Mouse (Mus musculus): Measurements from ENCODE around the gene Gmds. TPM values are rescaled to one million over a fixed set of nuclear protein-coding genes. Genes with fewer than 3 reads are reported as not detected.

Gmds gene
- polyA plus RNA-seq, 1 experiment = 230 TPM

GRCm38 (mm10) chr13:31956584-31956983 is 382.0 kb downstream of the Gmds start:
- 81% methylated on average over 6 of the region's 6 CpGs for WGBS
- H3K4me1 ChIP-seq (ENCODE audit: control insufficient read depth, insufficient read depth, insufficient read length, low read length) = no peaks in the 10 kb centered on the region
- H3K4me3 ChIP-seq (ENCODE audit: low read depth, low read length) = no peak overlapping the region
- TF ChIP-seq POLR2A (IDR thresholded peaks at IDR 0.05; ENCODE audit: low read depth, low read length) = no peak
- TF ChIP-seq CTCF (IDR thresholded peaks at IDR 0.05; ENCODE audit: extremely low read depth, insufficient read length, insufficient replicate concordance, low read depth, low read length) = peak; percentile 79
- no peaks in the 10 kb centered on the region for H3K27me3 ChIP-seq (ENCODE audit: control insufficient read depth, insufficient read depth, low read length)
- no peaks in the 10 kb centered on the region for H3K36me3 ChIP-seq (ENCODE audit: control insufficient read depth, insufficient read depth, low read length)
- no peak overlapping the region for H3K27ac ChIP-seq (ENCODE audit: insufficient read depth, low read depth, low read length)

- no peaks in the 10 kb centered on the region for H3K4me1 ChIP-seq (ENCODE audit: control insufficient read depth, insufficient read depth, insufficient read length, low read length)
- no peak overlapping the region for H3K27ac ChIP-seq (ENCODE audit: insufficient read depth, low read depth, low read length)
- H3K36me3 ChIP-seq (ENCODE audit: control insufficient read depth, insufficient read depth, low read length) = no peaks in the 10 kb centered on the region
- H3K27me3 ChIP-seq (ENCODE audit: control insufficient read depth, insufficient read depth, low read length) = no peaks in the 10 kb centered on the region
- 93% methylated on average over 4 of the region's 4 CpGs for WGBS
- H3K4me3 ChIP-seq (ENCODE audit: low read depth, low read length) = no peak overlapping the region
- TF ChIP-seq POLR2A (IDR thresholded peaks at IDR 0.05; ENCODE audit: low read depth, low read length) (no peak), CTCF (IDR thresholded peaks at IDR 0.05; ENCODE audit: extremely low read depth, insufficient read length, insufficient replicate concordance, low read depth, low read length) (no peak)
Observed at GRCm38 (mm10) chr13:31956112-31956511, 382.4 kb downstream of the Gmds start.

- Histone ChIP-seq H3K27ac (ENCODE audit: insufficient read depth, low read depth, low read length) (no peak overlapping the region), H3K36me3 (ENCODE audit: control insufficient read depth, insufficient read depth, low read length) (no peaks in the 10 kb centered on the region), H3K4me1 (ENCODE audit: control insufficient read depth, insufficient read depth, insufficient read length, low read length) (no peaks in the 10 kb centered on the region), H3K27me3 (ENCODE audit: control insufficient read depth, insufficient read depth, low read length) (no peaks in the 10 kb centered on the region), H3K4me3 (ENCODE audit: low read depth, low read length) (no peak overlapping the region)
- WGBS = 63% methylated on average over 7 of the region's 7 CpGs
- TF ChIP-seq CTCF (IDR thresholded peaks at IDR 0.05; ENCODE audit: extremely low read depth, insufficient read length, insufficient replicate concordance, low read depth, low read length) (no peak), POLR2A (IDR thresholded peaks at IDR 0.05; ENCODE audit: low read depth, low read length) (no peak)
Observed at GRCm38 (mm10) chr13:31955171-31955570, 383.4 kb downstream of the Gmds start.

- H3K27me3 ChIP-seq (ENCODE audit: control insufficient read depth, insufficient read depth, low read length) = no peaks in the 10 kb centered on the region
Observed at GRCm38 (mm10) chr13:31944676-31945210, 393.8 kb downstream of the Gmds start.

GRCm38 (mm10) chr13:31943482-31944275 is 394.9 kb downstream of the Gmds start:
- 54% methylated on average over 7 of the region's 7 CpGs for WGBS
- TF ChIP-seq CTCF (IDR thresholded peaks at IDR 0.05; ENCODE audit: extremely low read depth, insufficient read length, insufficient replicate concordance, low read depth, low read length) = no peak
- TF ChIP-seq POLR2A (IDR thresholded peaks at IDR 0.05; ENCODE audit: low read depth, low read length) = no peak
- Histone ChIP-seq H3K4me3 (ENCODE audit: low read depth, low read length) (no peak overlapping the region), H3K27me3 (ENCODE audit: control insufficient read depth, insufficient read depth, low read length) (no peaks in the 10 kb centered on the region), H3K27ac (ENCODE audit: insufficient read depth, low read depth, low read length) (no peak overlapping the region), H3K36me3 (ENCODE audit: control insufficient read depth, insufficient read depth, low read length) (peaks cover 4% of the 10 kb centered on the region), H3K4me1 (ENCODE audit: control insufficient read depth, insufficient read depth, insufficient read length, low read length) (no peaks in the 10 kb centered on the region)

More at GRCm38 (mm10) chr13:31944676-31945210, 393.8 kb downstream of the Gmds start:
- Histone ChIP-seq H3K4me1 (ENCODE audit: control insufficient read depth, insufficient read depth, insufficient read length, low read length) (no peaks in the 10 kb centered on the region), H3K36me3 (ENCODE audit: control insufficient read depth, insufficient read depth, low read length) (0 out of 2 replicates have a peak, but pooled peaks cover 1% of the 10 kb centered on the region), H3K27ac (ENCODE audit: insufficient read depth, low read depth, low read length) (no peak overlapping the region), H3K4me3 (ENCODE audit: low read depth, low read length) (no peak overlapping the region)
- no peak for TF ChIP-seq CTCF (IDR thresholded peaks at IDR 0.05; ENCODE audit: extremely low read depth, insufficient read length, insufficient replicate concordance, low read depth, low read length)
- no peak for TF ChIP-seq POLR2A (IDR thresholded peaks at IDR 0.05; ENCODE audit: low read depth, low read length)
- WGBS = 94% methylated on average over 3 of the region's 3 CpGs

- TF ChIP-seq POLR2A (IDR thresholded peaks at IDR 0.05; ENCODE audit: low read depth, low read length) = no peak
- no peak for TF ChIP-seq CTCF (IDR thresholded peaks at IDR 0.05; ENCODE audit: extremely low read depth, insufficient read length, insufficient replicate concordance, low read depth, low read length)
- H3K4me3 ChIP-seq (ENCODE audit: low read depth, low read length) = no peak overlapping the region
- no peak overlapping the region for H3K27ac ChIP-seq (ENCODE audit: insufficient read depth, low read depth, low read length)
- no peaks in the 10 kb centered on the region; the same call in 1 of the 2 replicates for H3K36me3 ChIP-seq (ENCODE audit: control insufficient read depth, insufficient read depth, low read length)
- H3K27me3 ChIP-seq (ENCODE audit: control insufficient read depth, insufficient read depth, low read length) = no peaks in the 10 kb centered on the region
- 80% methylated on average over 1 of the region's 1 CpGs for WGBS
- no peaks in the 10 kb centered on the region for H3K4me1 ChIP-seq (ENCODE audit: control insufficient read depth, insufficient read depth, insufficient read length, low read length)
Observed at GRCm38 (mm10) chr13:31929299-31929698, 409.2 kb downstream of the Gmds start.

- 84% methylated on average over 5 of the region's 5 CpGs for WGBS
- H3K4me3 ChIP-seq (ENCODE audit: low read depth, low read length) = no peak overlapping the region
- TF ChIP-seq CTCF (IDR thresholded peaks at IDR 0.05; ENCODE audit: extremely low read depth, insufficient read length, insufficient replicate concordance, low read depth, low read length) (no peak), POLR2A (IDR thresholded peaks at IDR 0.05; ENCODE audit: low read depth, low read length) (no peak)
- H3K36me3 ChIP-seq (ENCODE audit: control insufficient read depth, insufficient read depth, low read length) = no peaks in the 10 kb centered on the region; the same call in 1 of the 2 replicates
- H3K27ac ChIP-seq (ENCODE audit: insufficient read depth, low read depth, low read length) = no peak overlapping the region
- H3K4me1 ChIP-seq (ENCODE audit: control insufficient read depth, insufficient read depth, insufficient read length, low read length) = no peaks in the 10 kb centered on the region
- H3K27me3 ChIP-seq (ENCODE audit: control insufficient read depth, insufficient read depth, low read length) = no peaks in the 10 kb centered on the region
Observed at GRCm38 (mm10) chr13:31926599-31926998, 411.9 kb downstream of the Gmds start.
